Mouse (Mus musculus): ENCODE measurements around the gene Socs5. TPM values are rescaled to one million over a fixed set of nuclear protein-coding genes. Genes with fewer than 3 reads are reported as not detected.

Socs5 gene
- polyA plus RNA-seq, 1 experiment from 2014 or later: 12.0 TPM

DNA sequence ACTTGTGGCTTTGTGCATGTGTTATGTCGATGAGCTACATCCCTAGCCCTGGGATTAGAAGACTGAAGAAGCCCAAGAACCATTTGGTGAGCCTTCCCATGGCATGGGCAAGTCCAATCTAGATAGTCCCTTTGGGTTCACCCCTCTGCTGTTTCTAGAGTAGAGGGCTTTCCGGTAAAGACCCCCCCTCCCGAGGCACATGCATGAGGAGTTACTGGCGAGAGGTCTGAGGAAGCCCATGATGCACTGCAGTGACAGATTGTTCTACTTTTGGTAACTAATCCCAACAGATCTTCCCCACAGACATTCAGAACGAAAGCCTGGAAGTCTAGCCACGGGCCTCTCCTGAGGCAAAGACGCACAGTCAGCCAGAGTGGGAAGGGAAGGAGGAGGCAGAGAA is 18.2 kb upstream of the Socs5 start:
- ATAC-seq (replicated peaks): no peak
- Histone ChIP-seq H3K27me3 (no peaks in the 10 kb centered on the region), H3K4me1 (peaks cover 7% of the 10 kb centered on the region; the same call in 1 of the 2 replicates), H3K36me3 (no peaks in the 10 kb centered on the region), H3K4me2 (replicated peaks) (no peak overlapping the region), H3K9me3 (no peaks in the 10 kb centered on the region), H3K4me3 (no peak overlapping the region), H3K9ac (replicated peaks) (no peak overlapping the region), H3K27ac (replicated peaks) (no peak overlapping the region)
- WGBS: 86% methylated on average over 7 of the region's 7 CpGs

DNA sequence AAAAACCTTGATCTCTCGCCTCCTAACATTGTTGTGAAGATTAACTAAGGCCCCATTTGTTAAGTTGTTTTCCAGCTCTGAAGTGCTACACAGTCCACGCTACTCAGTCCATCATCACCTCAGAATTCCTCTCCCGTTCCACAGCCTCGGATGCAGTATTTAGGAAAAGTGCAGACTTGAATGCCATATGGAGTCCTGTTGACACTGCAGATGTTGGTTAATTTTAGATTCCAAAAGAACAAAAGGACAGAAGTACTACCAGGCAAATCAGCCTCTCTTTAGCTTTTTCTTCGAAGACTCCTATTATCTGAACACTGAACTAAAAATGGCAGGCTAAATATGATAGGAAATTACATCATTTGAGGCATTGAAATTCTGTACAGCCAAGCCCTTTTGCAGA is 14.4 kb upstream of the Socs5 start:
- Histone ChIP-seq H3K4me1 (peaks cover 7% of the 10 kb centered on the region; the same call in 1 of the 2 replicates), H3K4me3 (no peak overlapping the region), H3K4me2 (replicated peaks) (no peak overlapping the region), H3K9ac (replicated peaks) (no peak overlapping the region), H3K9me3 (no peaks in the 10 kb centered on the region), H3K27ac (replicated peaks) (peak overlapping the region; percentile 66), H3K36me3 (no peaks in the 10 kb centered on the region), H3K27me3 (no peaks in the 10 kb centered on the region)
- WGBS: 36% methylated on average over 5 of the region's 5 CpGs
- ATAC-seq (replicated peaks): peak; percentile 58; the same call in 1 of the 2 replicates

DNA sequence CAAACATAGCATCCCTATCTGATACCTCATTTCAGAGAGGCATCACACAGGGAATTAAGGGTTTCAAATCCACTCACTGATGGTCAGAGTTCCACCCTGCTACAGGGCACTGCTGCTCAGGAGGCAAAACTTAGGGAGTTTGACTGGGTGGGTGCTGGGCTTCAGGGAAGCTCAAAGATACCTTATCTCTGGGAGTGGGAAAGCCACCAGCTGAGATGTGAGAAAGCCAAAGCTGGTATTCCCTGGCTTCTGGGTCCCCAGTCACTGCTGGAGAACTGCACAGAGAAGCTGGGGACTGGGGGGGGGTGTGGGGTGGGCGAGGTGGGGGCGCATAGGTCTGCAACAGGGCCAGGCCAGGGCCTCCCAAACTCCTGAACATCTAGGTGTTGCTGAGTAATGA is 10.5 kb upstream of the Socs5 start:
- Histone ChIP-seq H3K36me3 (no peaks in the 10 kb centered on the region), H3K27ac (replicated peaks) (no peak overlapping the region)
- WGBS: 64% methylated on average over 2 of the region's 2 CpGs

DNA sequence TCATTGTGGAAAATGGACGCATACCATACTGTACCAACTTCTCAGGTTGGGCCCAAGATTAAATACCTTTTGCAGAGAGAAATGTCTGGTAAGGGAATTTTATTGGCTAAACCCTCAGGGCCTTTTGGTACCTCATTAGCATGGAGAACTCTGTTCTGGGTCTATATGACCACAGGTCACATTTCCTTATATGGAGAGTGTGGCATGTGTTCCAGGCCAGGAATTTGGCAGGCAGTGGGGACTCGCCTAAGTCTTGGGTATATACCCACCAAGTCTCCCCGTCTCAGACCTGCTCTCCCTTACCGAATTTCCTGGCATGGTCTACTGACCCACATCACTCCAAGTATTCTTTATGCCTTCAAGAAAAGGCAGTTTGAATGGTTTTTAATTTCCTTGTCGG is 9.9 kb upstream of the Socs5 start:
- Histone ChIP-seq H3K9ac (replicated peaks) (no peak overlapping the region), H3K27me3 (no peaks in the 10 kb centered on the region), H3K27ac (replicated peaks) (no peak overlapping the region), H3K36me3 (no peaks in the 10 kb centered on the region), H3K4me1 (peaks cover 7% of the 10 kb centered on the region; the same call in 1 of the 2 replicates), H3K4me2 (replicated peaks) (no peak overlapping the region), H3K4me3 (no peak overlapping the region), H3K9me3 (no peaks in the 10 kb centered on the region)
- ATAC-seq (replicated peaks): no peak
- WGBS: 91% methylated on average over 5 of the region's 5 CpGs

More for the DNA sequence above, 10.5 kb upstream of the Socs5 start:
- H3K9me3 ChIP-seq: no peaks in the 10 kb centered on the region
- no peaks in the 10 kb centered on the region for H3K27me3 ChIP-seq
- H3K4me2 ChIP-seq (replicated peaks): no peak overlapping the region
- no peak overlapping the region for H3K4me3 ChIP-seq
- no peak overlapping the region for H3K9ac ChIP-seq (replicated peaks)
- H3K4me1 ChIP-seq: peaks cover 7% of the 10 kb centered on the region; the same call in 1 of the 2 replicates
- no peak for ATAC-seq (replicated peaks)

DNA sequence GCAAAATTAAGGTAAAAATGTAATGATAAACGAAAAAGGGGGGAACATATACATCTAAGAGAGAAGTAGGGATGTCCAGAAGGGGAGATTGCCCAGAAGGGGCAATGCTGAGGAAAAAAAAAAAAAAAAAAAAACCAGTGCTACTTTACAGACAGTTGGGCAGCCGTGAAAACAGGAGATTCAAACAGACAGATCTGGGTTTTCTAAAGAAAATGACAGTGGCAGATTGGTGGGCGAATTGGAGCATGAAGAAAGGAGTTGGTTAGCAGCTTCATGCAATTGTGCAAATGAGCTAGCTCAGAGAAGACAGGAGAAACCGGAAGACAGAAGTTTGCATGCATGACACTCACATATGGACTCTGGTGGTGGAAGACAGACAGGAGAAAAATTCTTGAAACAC is 6.5 kb upstream of the Socs5 start:
- Histone ChIP-seq H3K27ac (replicated peaks) (no peak overlapping the region), H3K4me1 (peaks cover 3% of the 10 kb centered on the region), H3K4me3 (no peak overlapping the region), H3K4me2 (replicated peaks) (no peak overlapping the region), H3K9me3 (no peaks in the 10 kb centered on the region), H3K27me3 (no peaks in the 10 kb centered on the region), H3K36me3 (no peaks in the 10 kb centered on the region), H3K9ac (replicated peaks) (no peak overlapping the region)
- WGBS: 69% methylated on average over 4 of the region's 4 CpGs
- no peak for ATAC-seq (replicated peaks)

DNA sequence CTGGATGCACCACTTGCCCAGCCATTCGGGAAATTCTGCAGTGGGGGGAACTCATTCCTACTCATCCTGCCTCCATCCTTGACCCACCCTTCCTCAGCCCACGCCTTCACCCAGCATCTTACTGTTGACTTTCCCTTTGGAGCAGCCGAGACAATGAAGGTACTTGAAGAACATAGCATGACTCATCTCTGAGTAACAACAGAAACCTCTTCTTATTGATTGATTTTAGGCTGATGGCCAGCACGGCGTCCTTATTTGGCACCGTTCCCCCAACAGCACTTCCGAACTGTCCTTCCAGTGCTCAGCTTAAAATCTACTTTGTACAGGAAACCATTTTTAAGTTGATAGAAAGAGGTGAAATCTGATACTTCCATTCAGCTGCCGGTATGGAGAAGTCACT is 4.8 kb upstream of the Socs5 start:
- WGBS: 83% methylated on average over 8 of the region's 8 CpGs
- H3K9me3 ChIP-seq: no peaks in the 10 kb centered on the region
- no peak overlapping the region for H3K4me2 ChIP-seq (replicated peaks)
- H3K4me3 ChIP-seq: no peak overlapping the region
- no peak for ATAC-seq (replicated peaks)
- no peak overlapping the region for H3K9ac ChIP-seq (replicated peaks)
- peaks cover 9% of the 10 kb centered on the region for H3K4me1 ChIP-seq
- H3K27ac ChIP-seq (replicated peaks): no peak overlapping the region
- H3K36me3 ChIP-seq: no peaks in the 10 kb centered on the region
- no peaks in the 10 kb centered on the region for H3K27me3 ChIP-seq

DNA sequence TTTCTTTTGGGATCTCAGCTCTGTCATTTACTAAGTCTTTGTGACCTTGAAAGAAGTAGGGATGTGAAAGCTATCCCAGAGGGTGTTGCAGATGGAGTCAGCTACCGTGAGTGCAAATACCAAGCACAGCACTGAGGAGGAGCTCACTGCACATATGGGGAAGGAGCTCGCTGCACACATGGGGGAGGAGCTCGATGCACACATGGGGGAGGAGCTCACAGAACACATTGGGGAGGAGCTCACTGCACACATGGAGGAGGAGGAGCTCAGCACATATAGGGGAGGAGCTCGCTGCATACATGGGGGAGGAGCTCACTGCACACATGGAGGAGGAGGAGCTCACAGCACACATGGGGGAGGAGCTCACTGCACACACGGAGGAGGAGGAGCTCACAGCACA is 4.4 kb upstream of the Socs5 start:
- Histone ChIP-seq H3K4me1 (peaks cover 10% of the 10 kb centered on the region), H3K4me2 (replicated peaks) (no peak overlapping the region), H3K4me3 (no peak overlapping the region), H3K27me3 (no peaks in the 10 kb centered on the region), H3K27ac (replicated peaks) (no peak overlapping the region), H3K36me3 (no peaks in the 10 kb centered on the region), H3K9ac (replicated peaks) (no peak overlapping the region), H3K9me3 (no peaks in the 10 kb centered on the region)
- ATAC-seq (replicated peaks): no peak
- 90% methylated on average over 5 of the region's 5 CpGs for WGBS

DNA sequence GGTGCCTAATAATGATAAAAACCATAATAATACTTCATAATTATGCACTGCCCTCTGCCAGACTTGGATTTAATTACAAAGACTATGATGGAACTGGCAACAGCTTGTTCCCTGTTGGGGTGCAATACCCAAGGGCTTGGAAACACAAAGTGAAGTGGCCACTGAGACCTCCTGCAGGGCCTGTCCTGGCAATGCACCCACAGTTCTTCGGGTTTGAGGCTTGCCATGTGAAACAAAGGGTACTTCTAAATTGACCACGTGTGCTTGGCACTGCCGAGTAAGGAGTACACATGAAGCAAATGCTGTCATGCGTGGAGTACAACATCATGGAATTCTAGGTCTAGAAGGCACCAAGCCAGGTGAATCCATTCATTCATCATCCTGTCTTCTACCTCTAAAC is 3.2 kb upstream of the Socs5 start:
- no peaks in the 10 kb centered on the region for H3K9me3 ChIP-seq
- H3K4me1 ChIP-seq: peaks cover 21% of the 10 kb centered on the region
- H3K4me2 ChIP-seq (replicated peaks): no peak overlapping the region
- no peak overlapping the region for H3K9ac ChIP-seq (replicated peaks)
- no peak for ATAC-seq (replicated peaks)
- no peak overlapping the region for H3K27ac ChIP-seq (replicated peaks)
- H3K4me3 ChIP-seq: no peak overlapping the region
- no peaks in the 10 kb centered on the region for H3K27me3 ChIP-seq
- 87% methylated on average over 4 of the region's 4 CpGs for WGBS
- H3K36me3 ChIP-seq: no peaks in the 10 kb centered on the region

DNA sequence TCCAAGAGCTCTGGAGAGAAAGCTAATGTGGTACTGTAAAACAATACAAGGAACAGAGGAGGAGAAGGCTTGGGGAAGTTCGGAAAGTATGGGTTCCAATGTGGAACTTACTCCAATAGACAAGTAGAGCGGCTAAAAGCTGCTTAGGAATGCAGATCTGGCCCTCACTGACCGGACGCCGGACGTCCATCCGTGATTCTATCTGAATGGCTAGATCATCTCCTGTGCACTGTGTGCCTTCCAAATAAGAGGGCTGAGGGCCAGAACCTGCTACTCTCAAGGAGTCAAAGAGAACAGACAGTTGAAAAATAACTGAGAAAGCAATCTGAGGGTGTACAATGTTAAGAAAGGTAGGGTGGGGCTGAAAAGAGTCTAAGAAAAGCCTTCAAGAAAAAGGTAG is 1.5 kb upstream of the Socs5 start:
- no peak for ATAC-seq (replicated peaks)
- Histone ChIP-seq H3K36me3 (no peaks in the 10 kb centered on the region), H3K9me3 (no peaks in the 10 kb centered on the region), H3K9ac (replicated peaks) (no peak overlapping the region), H3K4me1 (peaks cover 26% of the 10 kb centered on the region), H3K27ac (replicated peaks) (no peak overlapping the region), H3K27me3 (no peaks in the 10 kb centered on the region), H3K4me2 (replicated peaks) (peak overlapping the region; percentile 60), H3K4me3 (peak overlapping the region; percentile 75; the same call in 1 of the 2 replicates)
- WGBS: 92% methylated on average over 7 of the region's 7 CpGs

DNA sequence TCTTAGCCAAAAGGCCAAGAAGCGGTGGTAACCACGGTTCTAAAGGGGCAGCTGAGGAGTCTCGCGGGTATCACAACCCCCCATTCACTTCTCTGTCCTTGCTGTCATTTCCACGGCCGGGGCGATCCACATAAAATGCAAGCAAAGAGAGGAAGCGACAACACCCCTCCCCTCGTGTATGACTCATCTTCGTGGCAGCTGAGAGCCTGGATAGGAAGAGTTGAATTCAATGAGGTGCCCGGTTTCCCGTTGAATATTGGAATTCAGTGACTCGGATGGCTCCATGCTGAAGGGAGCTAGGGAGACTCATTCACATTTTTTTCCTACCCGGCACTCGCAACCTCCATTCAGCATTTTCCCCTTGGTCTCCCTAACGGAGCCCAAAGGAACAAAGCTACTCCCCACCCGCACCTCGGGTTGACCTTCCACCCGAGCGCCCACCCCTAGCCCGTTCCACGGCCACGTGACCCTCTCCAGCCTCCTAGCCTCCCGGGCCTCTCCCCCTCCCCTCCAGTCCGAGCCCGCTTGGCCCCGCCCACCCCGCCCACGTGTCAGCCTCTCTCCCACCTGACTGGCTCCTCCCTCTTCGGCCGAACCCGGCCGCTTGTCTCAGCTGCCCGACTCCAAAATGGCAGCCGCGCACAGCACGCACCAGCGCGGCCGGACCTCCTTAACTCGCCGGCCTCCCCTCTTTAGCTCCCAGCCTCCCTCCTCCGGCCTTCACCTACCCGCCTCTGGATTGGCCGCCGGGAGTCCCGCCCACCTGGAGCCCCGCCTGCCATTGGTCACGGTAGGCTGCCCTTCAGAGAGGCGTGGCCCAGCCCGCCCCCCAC is 572 bp upstream of the Socs5 start:
- peak overlapping the region; percentile 60 for H3K4me2 ChIP-seq (replicated peaks)
- H3K36me3 ChIP-seq: no peaks in the 10 kb centered on the region
- ATAC-seq (replicated peaks): peak; percentile 99
- no peaks in the 10 kb centered on the region for H3K27me3 ChIP-seq
- H3K9ac ChIP-seq (replicated peaks): peak overlapping the region; percentile 57
- peaks cover 26% of the 10 kb centered on the region for H3K4me1 ChIP-seq
- peak overlapping the region; percentile 75 for H3K4me3 ChIP-seq
- under 1% methylated on average over 50 of the region's 51 CpGs for WGBS
- peak overlapping the region; percentile 89 for H3K27ac ChIP-seq (replicated peaks)
- H3K9me3 ChIP-seq: no peaks in the 10 kb centered on the region

DNA sequence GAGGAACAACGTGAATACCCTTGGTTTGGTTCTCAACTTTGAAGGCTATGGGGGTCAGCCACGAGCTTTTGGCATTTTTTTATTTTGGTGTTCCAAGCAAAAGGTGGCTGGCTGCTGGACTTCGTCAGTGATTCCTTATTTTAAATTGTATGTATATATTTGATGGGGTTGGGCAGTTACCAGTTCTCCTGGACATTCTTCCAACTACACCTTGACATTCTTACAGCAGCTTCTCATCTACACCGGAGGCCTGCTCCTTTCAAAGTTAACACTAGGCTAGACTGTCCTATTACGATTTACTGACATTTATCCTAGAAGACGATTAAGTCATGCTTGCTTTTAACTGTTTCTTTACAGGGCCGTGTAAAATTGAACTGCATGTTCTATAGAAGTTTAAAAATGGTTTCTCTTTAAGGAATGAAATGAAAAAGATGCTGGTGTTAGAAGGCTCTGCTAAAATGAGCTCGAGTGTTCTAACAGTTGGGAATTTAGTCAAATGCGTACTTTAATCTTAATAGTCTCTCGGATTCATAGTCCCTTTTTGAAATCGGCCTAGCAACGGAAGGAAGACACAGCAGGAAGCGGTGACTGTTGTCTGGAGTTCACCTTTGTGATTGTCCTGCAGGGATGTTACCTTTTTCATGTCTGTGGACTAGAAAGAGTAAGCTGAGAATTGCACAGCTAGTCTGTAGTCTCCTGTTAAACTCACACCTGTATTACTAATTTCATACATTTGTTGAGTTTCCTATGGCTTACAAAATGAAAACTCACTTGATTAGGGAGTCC is 1.2 kb downstream of the Socs5 start:
- Histone ChIP-seq H3K4me2 (replicated peaks) (peak overlapping the region; percentile 60), H3K36me3 (no peaks in the 10 kb centered on the region), H3K9ac (replicated peaks) (peak overlapping the region; percentile 57), H3K9me3 (no peaks in the 10 kb centered on the region), H3K27ac (replicated peaks) (peak overlapping the region; percentile 89; the same call in 1 of the 2 replicates), H3K4me3 (peak overlapping the region; percentile 75), H3K4me1 (peaks cover 26% of the 10 kb centered on the region), H3K27me3 (no peaks in the 10 kb centered on the region)
- WGBS: 39% methylated on average over 13 of the region's 13 CpGs
- no peak for ATAC-seq (replicated peaks)

DNA sequence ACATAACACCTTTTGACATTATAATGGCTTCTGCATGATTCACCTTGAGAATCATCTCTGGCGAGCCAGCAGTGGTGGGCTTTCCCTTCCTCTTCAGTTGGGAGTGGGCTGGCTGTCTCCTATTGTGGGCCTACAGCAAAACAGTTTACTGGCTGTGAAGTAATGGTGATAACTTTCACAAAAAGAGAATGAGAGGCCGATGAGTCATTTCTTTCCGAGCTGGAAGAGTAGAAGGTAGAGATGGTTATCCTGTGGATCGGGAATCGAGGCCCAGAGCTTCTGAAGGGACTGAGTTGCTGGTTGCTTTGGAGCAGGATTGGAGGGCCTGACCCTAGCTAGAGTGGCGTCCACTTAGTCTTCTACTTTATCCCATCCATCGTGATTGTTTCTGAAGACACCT is 2.0 kb downstream of the Socs5 start:
- peaks cover 24% of the 10 kb centered on the region for H3K4me1 ChIP-seq
- 0 out of 2 replicates have a peak, but pooled peaks cover under 1% of the 10 kb centered on the region for H3K9me3 ChIP-seq
- no peak for ATAC-seq (replicated peaks)
- no peak overlapping the region for H3K4me3 ChIP-seq
- 82% methylated on average over 7 of the region's 7 CpGs for WGBS
- H3K27ac ChIP-seq (replicated peaks): no peak overlapping the region
- no peak overlapping the region for H3K9ac ChIP-seq (replicated peaks)
- no peaks in the 10 kb centered on the region for H3K27me3 ChIP-seq
- no peak overlapping the region for H3K4me2 ChIP-seq (replicated peaks)
- no peaks in the 10 kb centered on the region for H3K36me3 ChIP-seq

Measured in forebrain, embryonic 15.5 days (tissue).